Mouse (Mus musculus) midbrain, embryonic 16.5 days (tissue): ENCODE measurements at regions not wholly inside any gene's neighbourhood (a gene's known extent, or its start where the extent isn't known, plus 50 kb on each side); places are given as distances from the start of the nearest gene placed in this dataset.

Experiments
- ATAC-seq: fragments of 200-750 bp; cut with Nextera tagmentation; 2 replicates; pipeline ENCODE4 v1.8.0; 2017; ENCODE audit warnings: moderate TSS enrichment
- H3K27ac ChIP-seq: fragments of 300-500 bp; sonication (generic); 2 replicates; pipeline ENCODE4 v1.5.1; 2014; ENCODE audit warnings: mild to moderate bottlenecking, low read length, mixed read lengths
- H3K27me3 ChIP-seq: fragments of 300-500 bp; sonication (generic); 2 replicates; pipeline ENCODE4 v1.6.1; 2014; ENCODE audit warnings: low read depth, low read length, mixed read lengths; ENCODE audit not compliant: control insufficient read depth, insufficient read depth
- H3K36me3 ChIP-seq: fragments of 300-500 bp; sonication (generic); 2 replicates; pipeline ENCODE4 v1.6.1; 2014; ENCODE audit warnings: mild to moderate bottlenecking, low read length, moderate library complexity, mixed read lengths; ENCODE audit not compliant: control insufficient read depth, insufficient read depth
- H3K4me1 ChIP-seq: fragments of 300-500 bp; sonication (generic); 2 replicates; pipeline ENCODE4 v1.6.1; 2014; ENCODE audit warnings: mild to moderate bottlenecking, low read length, mixed read lengths; ENCODE audit not compliant: control insufficient read depth, insufficient read depth
- H3K4me2 ChIP-seq: fragments of 300-500 bp; sonication (generic); 2 replicates; pipeline ENCODE4 v1.6.1; 2014; ENCODE audit warnings: mild to moderate bottlenecking, low read length, mixed read lengths
- H3K4me3 ChIP-seq: fragments of 300-500 bp; sonication (generic); 2 replicates; pipeline ENCODE4 v1.5.1; 2014; ENCODE audit warnings: low read depth, mild to moderate bottlenecking, low read length, moderate library complexity, mixed read lengths
- H3K9ac ChIP-seq: fragments of 300-500 bp; sonication (generic); 2 replicates; pipeline ENCODE4 v1.6.1; 2014; ENCODE audit warnings: low read depth, low read length, mixed read lengths
- H3K9me3 ChIP-seq: fragments of 300-500 bp; sonication (generic); replicated peaks from 2 replicates; pipeline ENCODE4 v1.6.1; 2014; ENCODE audit warnings: mild to moderate bottlenecking, low read length, mixed read lengths; ENCODE audit not compliant: control insufficient read depth, poor library complexity, severe bottlenecking
- WGBS: fragments of 180-500 bp; shearing (Covaris S2); extraction: QIAGEN DNeasy Blood & Tissue Kit; methylation state at CpG from one replicate; pipeline ENCODE4 v1.1.7; 2014; 5-methylcytosine and 5-hydroxymethylcytosine counted together

DNA sequence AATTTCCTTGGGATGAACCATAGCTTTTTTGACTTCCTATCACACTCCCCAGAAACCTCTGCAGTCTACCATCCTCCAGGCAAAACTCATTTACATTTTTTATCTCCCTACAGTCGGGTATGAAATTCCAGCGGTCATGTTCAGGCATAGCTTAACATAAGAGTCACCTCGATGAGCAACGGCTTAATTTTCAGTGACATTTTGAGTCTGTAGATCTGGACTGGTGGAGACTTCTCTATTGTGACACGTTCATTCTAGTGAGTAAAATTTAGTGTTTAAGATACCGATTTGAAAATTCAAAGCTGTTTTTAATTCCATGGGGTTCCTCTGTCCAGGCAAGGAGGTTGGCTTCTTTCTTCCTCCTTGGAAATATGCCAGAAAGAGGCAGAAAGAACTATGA lies 207.7 kb upstream of the Nr2f2 start:
- no peaks in the 10 kb centered on the region for H3K9me3 ChIP-seq
- H3K27ac ChIP-seq: no peak overlapping the region
- no peak overlapping the region for H3K9ac ChIP-seq
- no peak overlapping the region for H3K4me2 ChIP-seq
- WGBS: 74% methylated on average over 6 of the region's 6 CpGs
- no peak for ATAC-seq
- no peak overlapping the region for H3K4me3 ChIP-seq
- no peaks in the 10 kb centered on the region; the same call in 1 of the 2 replicates for H3K4me1 ChIP-seq
- H3K27me3 ChIP-seq: no peaks in the 10 kb centered on the region
- H3K36me3 ChIP-seq: no peaks in the 10 kb centered on the region

DNA sequence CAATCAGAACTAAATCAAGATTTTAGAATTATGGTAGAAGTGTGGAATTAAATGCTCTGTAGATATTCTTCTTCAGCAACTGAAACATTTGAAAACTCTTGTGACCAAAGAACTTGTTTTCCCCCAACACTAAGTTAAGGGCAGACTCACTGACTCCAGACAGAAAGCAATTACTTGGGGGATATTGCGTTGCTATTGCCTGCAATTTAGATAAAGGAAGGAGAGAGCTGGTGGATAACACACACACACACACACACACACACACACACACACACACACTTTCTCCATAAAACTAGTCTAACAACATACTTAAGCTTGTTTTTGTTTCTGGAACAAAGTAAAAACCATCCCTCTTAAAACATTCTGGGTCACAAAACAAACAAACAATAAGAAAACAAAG lies 198.5 kb upstream of the Nr2f2 start:
- 87% methylated on average over 1 of the region's 1 CpGs for WGBS
- H3K4me1 ChIP-seq: no peaks in the 10 kb centered on the region
- no peak overlapping the region for H3K4me2 ChIP-seq
- no peak overlapping the region for H3K4me3 ChIP-seq
- H3K27ac ChIP-seq: no peak overlapping the region
- H3K9ac ChIP-seq: no peak overlapping the region
- no peaks in the 10 kb centered on the region for H3K36me3 ChIP-seq
- no peaks in the 10 kb centered on the region for H3K9me3 ChIP-seq
- H3K27me3 ChIP-seq: no peaks in the 10 kb centered on the region
- no peak for ATAC-seq

DNA sequence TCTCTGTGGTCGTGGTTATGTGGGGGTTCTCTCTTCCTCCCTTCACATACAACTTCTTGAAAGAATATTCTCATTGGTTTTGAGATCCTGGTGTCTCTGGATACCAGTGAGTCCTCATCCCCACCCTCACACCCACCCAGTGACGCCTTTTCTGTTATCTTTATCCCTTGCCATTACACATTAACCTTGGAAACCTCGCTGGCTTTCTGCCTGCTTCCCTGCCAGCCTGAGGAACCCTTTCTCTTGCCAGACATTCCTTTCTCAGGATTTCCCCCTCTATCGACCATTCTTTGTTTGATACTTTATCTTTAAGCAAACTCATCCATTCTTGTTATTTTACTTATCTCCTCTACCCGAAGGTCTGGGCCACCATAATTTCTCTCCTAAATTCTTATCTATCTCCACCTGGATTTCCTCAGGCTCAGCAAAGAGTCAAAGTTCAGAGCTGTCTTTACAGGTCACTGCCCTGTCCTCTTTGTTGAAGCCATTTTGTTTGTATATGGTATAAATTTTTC lies 182.5 kb upstream of the Nr2f2 start:
- Histone ChIP-seq H3K4me2 (no peak overlapping the region), H3K36me3 (no peaks in the 10 kb centered on the region), H3K9me3 (no peaks in the 10 kb centered on the region), H3K4me3 (no peak overlapping the region), H3K4me1 (no peaks in the 10 kb centered on the region), H3K9ac (no peak overlapping the region), H3K27ac (no peak overlapping the region), H3K27me3 (no peaks in the 10 kb centered on the region)
- no peak for ATAC-seq
- WGBS: 79% methylated on average over 5 of the region's 5 CpGs

DNA sequence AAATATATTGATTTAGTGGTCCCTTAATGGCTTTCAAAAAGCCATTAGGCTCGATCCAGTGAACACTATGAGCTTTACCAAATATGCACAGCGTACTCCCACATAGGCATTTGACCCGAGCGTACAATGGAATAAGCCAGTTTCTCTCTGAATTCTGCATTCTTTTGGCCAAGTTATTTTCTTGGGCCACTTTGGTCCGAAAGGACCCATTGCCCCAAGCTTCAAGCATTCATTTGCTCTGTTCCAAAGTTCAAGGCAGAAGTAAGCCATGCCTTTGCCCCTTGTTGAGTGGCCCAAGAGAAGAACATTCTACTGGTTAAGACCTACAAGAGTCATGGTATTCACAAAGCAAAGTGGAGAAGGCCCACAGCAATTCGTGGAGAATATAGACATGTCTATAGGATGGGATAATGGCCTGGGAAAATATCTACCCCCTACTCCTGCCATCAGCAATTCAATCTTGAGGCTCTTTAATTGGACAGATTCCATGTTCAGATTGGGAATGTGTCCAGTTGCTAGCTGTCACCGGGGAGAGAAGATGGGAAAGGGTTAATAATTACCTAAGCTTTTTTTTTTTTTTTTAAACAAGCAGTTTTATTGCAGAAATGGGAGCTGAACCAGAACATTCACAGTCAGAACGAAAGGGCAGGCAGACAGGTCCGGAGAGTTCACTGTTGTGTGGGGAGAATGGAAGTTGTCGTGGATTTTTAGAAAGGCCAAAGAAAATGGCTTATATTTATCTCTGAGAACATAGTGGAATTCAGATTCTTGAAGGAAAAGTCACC lies 175.5 kb upstream of the Nr2f2 start:
- H3K4me3 ChIP-seq: no peak overlapping the region
- no peak for ATAC-seq

DNA sequence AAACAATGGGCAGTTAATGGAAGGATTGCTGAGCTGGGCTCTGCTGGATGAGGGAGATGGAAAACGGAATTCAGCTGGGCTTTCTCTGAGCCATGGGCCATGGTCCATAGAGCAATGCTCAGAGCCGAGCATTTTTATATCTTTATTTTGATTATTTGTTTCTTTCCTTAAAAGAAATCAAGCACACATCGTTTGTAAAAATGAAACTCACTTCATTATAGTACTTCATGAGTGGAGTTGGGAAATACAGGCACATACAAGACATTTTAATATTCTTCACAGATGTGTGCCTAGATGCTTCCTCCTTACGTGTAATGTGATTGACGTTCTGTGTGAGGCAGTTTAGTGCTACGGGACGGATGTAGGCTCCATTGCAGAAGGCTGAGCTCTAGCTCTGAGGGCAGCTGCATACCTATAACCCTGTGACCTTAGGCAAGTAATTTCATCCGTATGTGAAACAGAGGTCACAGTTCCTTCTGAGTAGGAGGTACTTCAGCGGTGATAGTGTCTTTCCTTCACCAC lies 172.6 kb upstream of the Nr2f2 start:
- Histone ChIP-seq H3K4me2 (no peak overlapping the region), H3K9me3 (no peaks in the 10 kb centered on the region), H3K27me3 (no peaks in the 10 kb centered on the region), H3K27ac (no peak overlapping the region), H3K4me1 (no peaks in the 10 kb centered on the region), H3K4me3 (no peak overlapping the region), H3K36me3 (no peaks in the 10 kb centered on the region), H3K9ac (no peak overlapping the region)
- ATAC-seq: no peak
- 89% methylated on average over 9 of the region's 9 CpGs for WGBS

More for the DNA sequence above, 175.5 kb upstream of the Nr2f2 start:
- Histone ChIP-seq H3K27ac (no peak overlapping the region), H3K27me3 (no peaks in the 10 kb centered on the region), H3K4me1 (no peaks in the 10 kb centered on the region), H3K36me3 (no peaks in the 10 kb centered on the region), H3K9ac (no peak overlapping the region), H3K9me3 (no peaks in the 10 kb centered on the region), H3K4me2 (no peak overlapping the region)
- 91% methylated on average over 10 of the region's 10 CpGs for WGBS

DNA sequence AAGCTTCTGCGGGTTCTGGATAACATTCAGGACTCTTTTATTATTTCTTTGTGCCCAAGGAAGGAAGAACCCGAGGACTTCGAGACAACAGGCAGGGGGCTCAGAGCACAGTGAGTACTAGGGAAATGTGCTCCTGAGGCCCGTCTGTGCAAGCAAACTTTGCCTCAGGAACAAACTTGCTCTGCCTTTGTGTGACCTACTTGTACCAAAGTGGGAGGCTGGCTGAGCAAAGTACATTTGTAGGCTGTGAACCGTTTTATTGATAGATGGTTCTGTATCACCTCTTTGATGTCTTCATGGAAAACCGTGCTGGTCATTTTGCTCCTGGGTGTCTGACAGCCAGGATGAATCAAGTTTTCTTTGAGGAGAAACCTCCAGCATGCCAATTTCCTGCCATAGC lies 169.5 kb upstream of the Nr2f2 start:
- no peaks in the 10 kb centered on the region for H3K4me1 ChIP-seq
- 82% methylated on average over 6 of the region's 6 CpGs for WGBS
- no peak overlapping the region for H3K27ac ChIP-seq

DNA sequence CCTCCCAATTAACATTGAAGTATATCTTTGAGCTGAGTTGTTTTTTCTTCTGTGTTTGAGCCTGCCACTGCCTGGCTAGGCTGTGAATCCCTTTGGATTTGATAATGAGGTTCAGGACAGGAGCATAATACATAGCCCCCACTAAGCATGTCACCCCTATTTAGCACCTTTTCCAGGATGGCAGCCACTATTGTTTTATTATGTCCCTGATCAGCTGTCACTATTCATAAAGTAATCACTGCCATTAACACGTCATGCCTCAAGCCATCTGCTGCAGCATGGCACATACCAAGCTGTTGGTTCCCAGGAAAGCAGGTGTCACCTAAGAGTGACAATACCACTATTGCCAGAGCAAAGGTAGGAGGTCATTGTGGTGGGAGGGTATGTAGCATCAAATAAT lies 167.0 kb upstream of the Nr2f2 start:
- H3K9me3 ChIP-seq: no peaks in the 10 kb centered on the region; the same call in 1 of the 2 replicates
- 57% methylated on average over 1 of the region's 1 CpGs for WGBS
- H3K9ac ChIP-seq: no peak overlapping the region
- H3K27ac ChIP-seq: no peak overlapping the region
- ATAC-seq: no peak
- H3K4me3 ChIP-seq: no peak overlapping the region
- no peaks in the 10 kb centered on the region for H3K27me3 ChIP-seq
- H3K4me1 ChIP-seq: no peaks in the 10 kb centered on the region
- H3K4me2 ChIP-seq: no peak overlapping the region
- H3K36me3 ChIP-seq: no peaks in the 10 kb centered on the region

More for the DNA sequence above, 169.5 kb upstream of the Nr2f2 start:
- Histone ChIP-seq H3K36me3 (no peaks in the 10 kb centered on the region), H3K4me2 (no peak overlapping the region), H3K4me3 (no peak overlapping the region), H3K9me3 (no peaks in the 10 kb centered on the region; the same call in 1 of the 2 replicates), H3K9ac (no peak overlapping the region), H3K27me3 (no peaks in the 10 kb centered on the region)
- no peak for ATAC-seq

DNA sequence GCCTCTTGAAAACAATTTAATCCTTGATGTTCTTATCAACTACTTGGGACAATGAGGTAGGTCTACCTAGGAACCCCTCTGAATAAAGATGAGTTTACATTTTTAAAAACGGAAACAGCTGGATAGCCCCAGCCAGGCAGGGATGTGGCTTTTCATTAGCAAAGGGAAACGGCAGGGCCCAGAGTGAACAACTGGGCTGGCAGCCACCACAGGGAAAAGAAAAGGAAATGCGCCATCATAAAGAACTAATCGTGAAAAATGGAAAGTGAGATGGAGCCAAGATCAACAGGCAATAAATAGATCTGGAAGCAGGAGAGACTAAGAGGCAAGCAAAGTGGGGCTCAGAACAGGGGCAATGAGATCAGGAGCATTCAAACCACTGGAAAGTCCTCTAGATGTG lies 161.4 kb upstream of the Nr2f2 start:
- H3K9ac ChIP-seq: no peak overlapping the region
- H3K4me3 ChIP-seq: no peak overlapping the region
- H3K9me3 ChIP-seq: no peaks in the 10 kb centered on the region; the same call in 1 of the 2 replicates
- 88% methylated on average over 4 of the region's 4 CpGs for WGBS
- ATAC-seq: no peak
- no peaks in the 10 kb centered on the region for H3K27me3 ChIP-seq
- no peaks in the 10 kb centered on the region for H3K36me3 ChIP-seq
- H3K4me1 ChIP-seq: no peaks in the 10 kb centered on the region
- no peak overlapping the region for H3K27ac ChIP-seq
- H3K4me2 ChIP-seq: no peak overlapping the region

DNA sequence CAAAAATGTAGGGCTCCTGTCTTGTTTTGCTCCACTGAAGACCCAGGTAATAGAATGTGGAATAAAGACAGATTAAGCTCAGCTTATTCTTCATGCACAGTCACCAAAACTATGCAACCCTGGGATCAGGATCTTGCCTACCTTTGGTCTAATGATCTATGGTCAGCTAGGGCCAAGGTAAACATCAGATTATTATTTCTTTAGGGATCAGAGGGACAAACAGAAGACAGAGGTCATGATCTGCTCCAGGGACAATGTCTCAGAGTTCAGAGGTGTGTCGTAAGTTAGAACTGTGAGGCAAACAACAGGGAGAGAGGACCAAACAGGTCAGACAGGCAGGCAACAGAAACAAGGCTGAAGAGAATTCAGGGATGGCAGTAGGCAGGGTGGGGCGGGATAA lies 158.8 kb upstream of the Nr2f2 start:
- no peak overlapping the region for H3K27ac ChIP-seq
- WGBS: 95% methylated on average over 2 of the region's 2 CpGs
- H3K27me3 ChIP-seq: no peaks in the 10 kb centered on the region
- H3K4me3 ChIP-seq: no peak overlapping the region
- no peak overlapping the region for H3K9ac ChIP-seq
- no peak overlapping the region for H3K4me2 ChIP-seq
- no peaks in the 10 kb centered on the region for H3K36me3 ChIP-seq
- H3K4me1 ChIP-seq: no peaks in the 10 kb centered on the region
- no peak for ATAC-seq
- no peaks in the 10 kb centered on the region; the same call in 1 of the 2 replicates for H3K9me3 ChIP-seq
